Mouse (Mus musculus) layer of hippocampus, adult 11-12 months (tissue): ENCODE results near the gene Slc36a3.
"Not testable (repeated sequence)": the region's sequence is repeated elsewhere in the genome, so short reads cannot be mapped to it uniquely, and the experiment has no call there.

Experiments
- DNase-seq: peaks from one replicate; pipeline ENCODE4 v3.0.0; 2022; ENCODE audit warnings: low spot score

Gene Slc36a3

DNA sequence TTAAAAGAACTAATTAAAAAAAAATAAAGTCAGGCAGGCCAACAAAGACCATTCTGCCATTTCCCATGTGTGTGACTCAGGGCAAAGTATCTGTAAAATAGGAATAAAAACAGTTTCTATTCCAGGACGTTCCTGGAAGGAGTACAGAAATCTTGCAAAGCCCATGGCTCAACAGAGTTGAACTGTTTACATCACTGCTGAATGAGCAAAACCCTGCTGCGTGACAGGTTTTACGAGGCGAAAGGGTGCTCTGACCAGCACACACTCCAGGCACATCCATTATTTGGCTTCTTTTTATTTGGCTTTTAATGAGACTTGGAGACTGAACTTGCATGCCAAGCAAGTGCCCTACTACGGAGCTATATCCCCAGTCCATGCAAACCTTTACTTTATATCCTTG is 7.5 kb downstream of the Slc36a3 start:
- no peak for DNase-seq

DNA sequence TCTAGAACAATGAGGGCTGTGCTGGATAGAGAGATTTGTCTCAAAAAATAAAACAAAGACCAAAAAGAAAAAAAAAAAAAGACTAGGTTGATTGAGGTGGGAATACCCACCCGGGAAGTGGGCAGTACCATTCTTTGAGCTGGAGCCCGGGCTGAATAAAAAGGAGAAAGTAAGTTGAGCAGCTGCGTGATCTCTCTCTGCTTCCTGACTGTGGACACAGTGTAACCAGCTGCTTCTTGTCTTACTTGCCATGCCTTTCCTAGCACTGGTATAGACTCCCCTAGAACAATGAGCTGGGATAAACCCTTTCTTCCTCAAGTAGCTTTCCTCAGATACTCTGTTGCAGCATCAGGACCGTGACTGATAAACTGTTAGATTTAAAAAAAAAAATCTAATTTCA is 10.0 kb downstream of the Slc36a3 start:
- DNase-seq = no peak

DNA sequence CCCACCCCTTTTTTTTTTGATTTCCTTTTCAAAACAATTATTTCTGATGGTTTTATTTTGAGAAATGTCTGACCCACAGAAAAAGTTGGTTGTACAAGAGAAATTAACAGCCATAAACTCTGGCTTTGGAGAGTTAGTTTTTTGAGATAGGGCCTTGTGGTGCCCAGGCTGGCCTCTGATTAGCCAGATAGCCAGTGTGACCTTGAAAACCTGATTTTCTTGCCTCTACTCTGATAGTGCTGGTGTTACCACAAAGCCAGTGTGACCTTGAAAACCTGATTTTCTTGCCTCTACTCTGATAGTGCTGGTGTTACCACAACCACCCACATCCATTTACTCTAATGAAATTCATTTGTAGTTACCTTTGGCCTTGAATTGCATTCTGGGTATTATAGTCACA is 13.9 kb downstream of the Slc36a3 start:
- no peak for DNase-seq

DNA sequence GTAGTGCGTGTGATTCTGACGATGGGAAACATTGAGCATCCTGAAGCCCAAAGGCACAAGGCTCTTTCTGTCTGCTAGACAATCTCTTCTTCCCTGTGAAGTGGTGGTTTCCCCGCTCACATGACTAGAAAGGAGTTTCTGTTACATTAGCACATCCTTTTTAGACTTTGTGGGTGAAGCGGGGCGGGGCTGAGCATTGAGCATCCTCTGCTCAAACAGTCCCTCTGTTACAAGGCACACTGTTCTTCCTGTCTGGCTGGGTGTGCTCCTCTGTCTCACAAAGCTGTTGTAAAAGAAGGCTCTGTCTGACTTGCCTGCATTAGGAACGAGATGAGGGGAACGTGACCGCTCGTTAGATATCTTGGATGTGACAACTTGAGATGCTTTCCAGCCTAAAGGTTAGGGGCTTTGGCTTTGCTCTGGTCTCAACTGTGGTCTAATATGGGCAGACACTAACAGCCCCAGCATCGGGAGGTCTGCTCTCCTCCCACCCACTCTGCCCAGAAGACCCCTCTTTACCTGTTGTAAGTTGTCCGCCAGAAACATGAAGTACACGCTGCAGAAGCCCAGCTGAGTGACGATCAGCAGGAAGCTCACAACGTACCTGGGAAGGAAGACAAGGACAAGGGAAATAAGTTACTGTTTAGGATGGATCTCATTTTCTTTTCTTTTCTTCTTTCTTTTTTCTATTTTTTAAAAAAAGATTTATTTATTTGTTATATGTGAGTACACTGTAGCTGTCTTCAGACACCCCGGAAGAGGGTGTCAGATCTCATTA is 14.5 kb downstream of the Slc36a3 start:
- no peak for DNase-seq

DNA sequence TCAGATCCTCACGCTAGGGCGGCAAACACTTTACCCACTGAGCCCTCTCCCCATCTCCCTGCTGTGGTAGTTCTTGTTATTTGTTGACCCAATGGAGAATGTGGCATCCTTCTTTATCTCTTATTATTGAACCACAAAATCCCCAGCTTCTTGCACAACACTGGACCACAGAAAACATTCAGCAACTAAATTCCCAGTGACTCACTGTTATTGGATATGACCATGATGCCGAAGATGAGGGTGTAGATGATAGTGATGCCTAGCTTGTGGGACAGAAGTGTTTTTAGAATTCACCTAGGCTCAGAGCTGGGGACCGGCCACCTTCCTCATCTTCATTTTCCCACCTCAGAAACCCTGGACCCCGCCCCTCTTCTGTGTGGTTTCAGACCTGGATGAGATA is 16.6 kb downstream of the Slc36a3 start:
- DNase-seq = no peak

DNA sequence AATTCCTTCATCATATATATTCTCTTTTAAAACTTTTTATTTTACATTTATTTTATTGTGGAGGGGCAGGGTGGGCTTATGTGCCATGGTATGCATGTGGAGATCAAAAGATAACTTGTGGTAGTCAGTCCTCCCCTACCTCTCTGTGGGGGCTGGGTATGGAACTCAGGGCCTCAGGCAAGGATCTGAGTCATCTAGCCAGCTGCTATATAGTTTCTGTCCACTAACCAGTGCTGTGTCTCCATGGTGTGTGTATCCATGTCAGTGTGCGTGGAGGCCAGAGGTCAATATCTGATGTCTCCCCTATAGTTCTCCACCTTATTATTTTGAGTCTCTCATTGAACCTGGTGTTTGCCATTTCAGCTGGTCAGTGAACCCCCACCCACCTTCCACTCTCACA is 17.1 kb downstream of the Slc36a3 start:
- no peak for DNase-seq

DNA sequence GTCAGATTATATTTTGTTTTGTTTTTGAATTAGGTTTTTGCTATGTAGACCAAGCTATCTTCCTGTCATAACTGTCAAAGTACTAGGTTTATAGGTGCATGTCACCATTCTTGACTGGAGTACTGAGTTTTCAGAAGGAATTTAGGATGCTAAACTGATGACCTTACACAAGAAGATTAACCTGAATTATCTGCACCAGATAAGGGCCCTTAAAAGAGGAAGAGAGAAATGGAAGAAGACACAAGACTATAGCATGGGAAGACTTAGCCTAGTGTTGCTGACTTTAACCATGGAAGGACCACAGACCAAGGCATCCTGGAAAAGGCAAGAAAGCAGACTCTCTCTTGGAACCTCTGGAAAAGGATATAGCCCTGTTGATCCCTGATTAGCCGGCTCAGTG is 18.3 kb downstream of the Slc36a3 start:
- DNase-seq = no peak

DNA sequence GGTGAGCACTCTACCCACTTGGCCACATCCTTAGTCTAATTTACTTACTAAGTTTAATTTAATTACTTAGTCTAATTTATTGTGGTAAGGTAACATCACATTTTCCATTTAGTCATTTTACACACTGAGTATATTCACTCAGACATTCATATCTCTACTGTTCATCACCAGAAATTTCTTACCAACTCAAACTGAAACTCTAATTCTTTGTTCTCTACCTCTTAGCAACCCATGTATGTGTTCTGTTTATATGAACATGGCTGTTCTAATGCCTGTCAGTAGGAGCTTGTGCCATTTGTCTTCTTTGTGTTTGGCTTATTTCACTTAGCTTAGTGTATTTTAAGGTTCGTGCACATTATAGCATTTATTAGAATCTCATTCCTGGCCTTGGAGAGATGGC is 19.6 kb downstream of the Slc36a3 start:
- DNase-seq = no peak

DNA sequence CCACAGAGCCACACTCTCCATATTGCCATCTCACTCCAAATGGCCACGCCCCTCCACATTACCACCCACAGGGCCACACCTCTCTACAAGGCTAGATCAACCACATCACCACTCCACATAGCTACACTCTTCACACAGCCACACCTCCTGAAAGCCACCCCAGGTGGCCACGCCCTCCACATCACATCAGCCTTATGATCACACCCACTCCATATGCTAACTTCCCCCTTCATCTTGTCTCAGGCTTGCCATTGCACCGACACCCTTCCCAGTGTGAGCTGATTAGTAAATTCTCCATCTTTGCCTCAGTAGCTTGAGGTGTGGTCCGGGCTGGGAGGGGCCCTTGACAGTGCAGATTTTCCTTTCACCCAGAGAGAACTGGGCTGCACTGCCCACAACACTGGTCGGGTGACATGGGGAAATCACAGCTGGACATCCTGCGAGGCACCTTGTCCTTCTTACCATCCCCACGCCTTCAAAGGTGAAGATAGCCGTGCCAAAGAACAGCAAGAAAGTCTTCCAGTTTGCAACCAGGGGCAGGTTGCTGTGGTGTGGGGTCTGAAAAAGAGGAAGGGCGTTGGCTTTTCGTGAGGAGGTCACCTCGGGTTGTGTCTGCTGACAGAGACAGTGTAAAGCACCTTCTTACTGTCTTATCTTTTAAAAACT is 20.3 kb downstream of the Slc36a3 start:
- DNase-seq = no peak

DNA sequence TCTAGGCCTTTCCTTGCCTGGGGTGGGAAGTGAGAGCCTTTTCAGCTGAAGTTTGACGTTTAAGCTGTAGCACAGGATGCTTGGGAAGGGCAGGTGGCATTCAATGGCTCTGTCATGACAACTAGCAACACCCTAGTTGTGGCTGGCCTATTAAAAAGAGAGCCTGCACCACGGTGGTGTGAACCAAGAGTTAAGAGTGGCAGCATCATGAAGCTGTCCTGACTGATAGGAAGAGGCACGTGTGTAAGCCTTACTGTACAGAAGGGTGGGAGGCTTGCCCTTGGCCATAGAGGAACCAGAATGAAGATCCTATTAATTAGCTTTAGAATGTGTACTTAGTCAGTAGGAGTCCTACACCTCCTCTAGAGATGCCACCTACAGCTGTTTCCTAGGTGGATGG is 23.1 kb downstream of the Slc36a3 start:
- DNase-seq = no peak

DNA sequence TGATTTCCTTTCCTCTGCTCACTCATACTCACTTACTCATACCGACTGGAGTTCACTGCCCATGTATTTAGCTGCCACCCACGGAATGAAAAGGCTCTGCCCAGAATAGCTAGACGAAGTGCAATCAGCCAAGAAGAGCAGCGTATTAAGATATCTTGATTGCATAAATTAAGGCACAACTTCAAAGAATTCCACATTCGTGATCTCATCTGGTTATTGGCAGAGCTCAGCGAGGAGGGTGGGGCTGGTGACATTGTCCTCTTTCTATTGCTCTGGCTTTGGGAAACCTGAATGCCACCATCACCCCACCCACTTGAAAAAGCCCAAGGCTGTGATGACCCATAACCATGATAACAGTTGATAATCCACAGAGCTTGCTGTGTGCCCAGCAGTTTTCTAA is 23.6 kb downstream of the Slc36a3 start:
- DNase-seq = no peak

DNA sequence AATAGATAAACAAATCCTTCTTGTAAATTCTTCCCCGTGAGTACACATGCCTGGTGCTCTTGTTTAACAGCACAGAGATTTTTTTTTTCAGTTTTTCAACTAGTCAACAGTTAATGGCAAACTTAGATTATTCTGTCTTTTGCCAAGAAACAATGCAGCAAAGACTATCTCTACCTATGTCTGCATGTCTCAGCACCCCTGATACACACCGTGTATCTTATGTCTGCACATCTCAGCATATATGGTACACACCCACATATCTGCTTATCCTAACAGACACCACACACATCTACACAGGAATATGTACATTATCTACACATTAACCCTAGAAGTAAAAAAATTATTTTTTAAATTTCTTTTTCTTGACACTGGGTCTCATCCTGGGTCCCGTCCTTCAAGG is 24.8 kb downstream of the Slc36a3 start:
- no peak for DNase-seq

DNA sequence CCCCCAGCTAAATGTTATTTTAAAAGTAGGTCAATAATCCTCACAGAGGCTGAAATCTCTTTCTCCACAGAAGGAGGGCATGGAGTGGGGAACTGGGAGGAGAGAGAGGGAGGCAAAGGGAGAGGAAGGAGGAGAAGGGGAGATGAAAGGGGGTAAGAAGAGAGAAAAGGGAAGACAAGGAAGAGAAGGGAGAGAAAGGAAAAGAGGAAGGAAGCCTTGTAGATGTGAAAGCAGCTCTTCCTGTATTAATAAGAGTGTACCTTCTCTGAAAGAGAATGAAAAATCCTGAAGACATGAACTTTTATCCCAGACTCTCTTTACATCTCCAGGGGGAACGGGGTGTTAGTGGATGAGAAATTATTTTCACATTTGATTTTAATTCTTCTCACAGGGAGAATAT is 30.1 kb downstream of the Slc36a3 start:
- no peak for DNase-seq

DNA sequence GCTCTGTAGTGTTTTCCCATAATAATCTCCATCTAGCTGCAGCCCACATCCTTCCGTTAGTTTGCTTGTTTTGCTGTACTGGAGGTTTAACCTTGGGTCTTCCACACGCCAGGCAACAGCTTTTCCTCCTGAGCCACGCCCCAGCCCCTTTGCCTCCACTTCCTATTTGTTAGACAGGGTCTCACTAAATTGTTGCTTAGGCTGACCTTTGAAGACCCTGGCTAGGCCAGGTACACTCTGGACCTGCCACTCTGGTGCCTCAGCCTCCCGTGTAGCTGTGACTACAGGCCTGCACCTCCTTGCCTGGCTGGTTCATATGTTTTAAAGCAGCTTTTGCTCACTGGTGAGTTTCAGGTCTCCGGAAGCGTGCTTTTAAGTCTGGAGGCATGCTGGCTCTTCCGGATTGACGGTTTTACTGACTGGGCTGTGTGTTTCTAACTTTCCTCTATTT is 30.7 kb downstream of the Slc36a3 start:
- no peak for DNase-seq

DNA sequence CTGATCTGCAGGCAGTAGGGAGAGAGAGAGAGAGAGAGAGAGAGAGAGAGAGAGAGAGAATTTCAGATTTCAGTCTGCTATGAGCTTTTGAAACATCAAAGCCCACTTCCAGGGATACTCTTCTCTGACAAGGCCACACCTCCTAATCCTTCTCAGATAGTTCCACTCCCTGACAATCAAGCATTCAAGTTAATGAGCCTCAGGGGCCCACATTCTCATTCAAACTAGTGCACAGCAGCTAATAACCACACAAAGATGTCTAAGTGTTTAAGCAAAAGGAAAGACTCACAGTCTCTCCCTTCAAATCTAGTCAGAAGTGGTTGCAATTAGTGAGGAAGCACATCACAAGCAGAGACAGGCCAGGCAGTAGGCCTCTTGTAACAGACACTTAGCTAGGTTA is 31.2 kb downstream of the Slc36a3 start:
- no peak for DNase-seq

DNA sequence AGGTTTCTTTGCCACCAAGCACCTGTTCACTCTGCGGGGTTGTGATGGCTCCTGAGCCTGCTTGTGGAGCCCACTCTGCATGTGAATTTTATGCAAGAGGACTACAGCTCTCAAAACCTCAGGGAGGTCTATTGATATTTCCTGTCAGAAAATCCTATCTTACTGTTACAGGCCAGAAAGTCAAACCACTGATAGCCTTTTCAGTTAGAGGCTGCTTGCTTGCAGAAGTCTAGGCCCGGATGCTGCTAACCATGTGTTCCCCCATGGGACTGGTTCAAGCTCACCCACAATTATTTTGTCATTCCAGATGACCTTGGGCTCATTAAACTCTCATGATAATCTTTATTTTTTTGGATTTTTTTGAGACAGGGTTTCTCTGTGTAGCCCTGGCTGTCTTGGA is 34.5 kb downstream of the Slc36a3 start:
- DNase-seq = no peak

DNA sequence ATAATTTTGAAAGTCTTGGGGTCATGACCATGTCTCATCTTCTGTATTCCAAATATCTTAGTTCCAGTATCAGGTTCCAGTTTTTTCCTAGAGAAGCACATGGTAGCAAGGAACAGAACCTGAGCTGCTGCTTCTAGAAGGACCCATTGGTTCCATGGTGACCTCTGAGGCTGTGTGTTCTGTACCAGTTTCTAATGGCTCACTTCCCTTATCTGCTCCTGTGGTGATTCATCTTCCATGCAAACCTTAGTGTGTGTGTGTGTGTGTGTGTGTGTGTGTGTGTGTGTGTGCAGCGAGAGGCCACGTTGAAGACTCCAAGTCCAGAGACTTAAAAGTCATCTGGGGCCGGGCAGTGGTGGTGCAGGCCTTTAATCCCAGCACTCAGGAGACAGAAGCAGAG is 35.5 kb downstream of the Slc36a3 start:
- DNase-seq = no peak

DNA sequence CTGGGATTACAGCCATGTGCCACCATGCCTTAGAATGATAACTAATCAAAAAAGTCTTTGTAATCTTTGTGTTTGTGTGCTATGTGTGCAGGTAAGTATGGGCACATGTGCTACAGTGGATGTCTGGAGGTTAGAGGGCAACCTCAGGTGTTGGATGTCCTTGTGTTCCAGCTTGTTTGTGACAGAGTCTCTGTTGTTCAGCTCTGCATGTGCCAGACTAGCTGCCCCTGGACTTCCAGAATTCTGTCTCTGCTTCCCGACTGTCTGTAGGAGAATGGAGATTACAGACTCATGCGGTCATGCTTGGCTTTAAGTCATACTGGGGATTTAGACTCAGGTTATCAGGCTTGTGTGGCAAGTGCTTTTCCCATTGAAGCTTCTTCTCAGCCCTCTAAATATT is 37.2 kb downstream of the Slc36a3 start:
- DNase-seq = no peak

DNA sequence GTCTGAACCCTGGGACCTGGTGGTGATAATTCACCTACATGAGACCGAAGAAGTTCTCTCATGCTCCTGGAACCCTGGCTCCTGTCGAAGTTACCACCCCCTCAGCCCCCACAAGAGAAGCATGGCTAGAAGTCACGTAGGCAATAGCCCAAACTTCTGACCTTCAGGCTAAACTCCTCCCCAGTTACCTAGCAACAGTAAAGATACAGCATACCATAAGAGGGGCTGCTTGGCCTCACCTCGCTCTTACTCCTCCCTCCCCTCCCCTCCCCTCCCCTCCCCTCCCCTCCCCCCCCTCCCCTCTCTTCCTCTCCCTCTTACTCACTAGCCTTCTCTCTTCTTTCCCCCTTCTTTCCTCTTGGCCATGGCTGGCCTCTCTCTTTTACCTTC is 37.7 kb downstream of the Slc36a3 start:
- not testable (repeated sequence) for DNase-seq

DNA sequence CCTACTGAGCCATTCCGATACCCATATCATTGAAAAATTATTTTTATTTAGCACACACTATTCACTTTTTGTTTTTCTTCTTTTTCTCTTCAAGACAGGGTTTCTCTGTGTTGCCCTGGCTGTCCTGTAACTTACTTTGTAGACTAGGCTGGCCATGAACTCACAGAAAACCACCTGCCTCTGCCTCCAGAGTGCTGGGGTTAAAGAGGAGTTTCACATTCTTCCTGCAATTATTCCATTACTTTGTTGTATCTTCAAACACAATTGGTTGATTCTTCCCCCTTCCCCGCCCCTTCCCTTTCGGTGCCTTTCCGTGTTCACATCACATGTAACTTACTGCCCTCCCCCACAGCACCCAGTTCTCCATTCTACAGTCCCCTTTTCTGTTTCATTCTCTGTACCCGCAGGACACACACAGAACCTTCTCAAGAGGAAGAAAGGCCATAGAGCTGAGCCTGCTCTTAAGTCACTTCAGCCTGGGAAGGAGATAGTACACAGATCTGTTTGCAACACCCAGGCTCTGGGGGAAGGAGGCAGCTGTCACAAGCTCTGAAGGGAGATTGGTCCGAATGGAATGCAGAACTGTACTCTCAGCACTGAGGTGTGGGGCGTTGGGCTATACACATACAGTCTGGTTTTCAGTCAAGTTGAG is 38.2 kb downstream of the Slc36a3 start:
- DNase-seq = peak; percentile 42

DNA sequence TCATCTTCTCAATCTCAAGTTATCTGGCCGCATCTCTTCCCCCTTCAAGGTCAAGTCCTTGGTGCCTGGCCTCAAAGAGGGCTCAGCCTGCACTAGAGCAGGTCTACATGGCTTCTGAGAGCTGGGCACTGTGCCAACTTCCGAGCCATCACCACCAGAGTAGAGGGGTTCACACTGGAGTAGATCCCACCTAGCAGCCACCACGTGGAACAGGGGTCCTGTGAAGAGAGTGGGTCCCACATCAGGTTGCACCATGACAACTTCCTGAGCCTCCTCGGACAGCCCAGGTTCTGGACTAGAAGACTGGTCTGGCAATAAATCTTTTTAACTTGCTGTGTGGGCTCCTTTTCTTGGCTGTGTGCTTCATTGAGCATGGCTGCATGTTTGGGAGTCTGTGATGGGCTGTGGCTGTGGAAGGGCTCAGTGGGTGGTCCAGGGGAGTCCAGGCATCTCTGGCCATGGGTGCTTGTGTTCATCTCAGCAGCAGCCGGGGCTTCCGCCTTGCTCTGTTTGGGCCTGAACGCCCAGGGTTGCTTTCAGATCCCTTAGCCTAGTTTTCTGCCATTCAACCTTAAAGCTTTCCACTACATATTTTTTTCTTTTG is 40.8 kb downstream of the Slc36a3 start:
- DNase-seq = no peak

DNA sequence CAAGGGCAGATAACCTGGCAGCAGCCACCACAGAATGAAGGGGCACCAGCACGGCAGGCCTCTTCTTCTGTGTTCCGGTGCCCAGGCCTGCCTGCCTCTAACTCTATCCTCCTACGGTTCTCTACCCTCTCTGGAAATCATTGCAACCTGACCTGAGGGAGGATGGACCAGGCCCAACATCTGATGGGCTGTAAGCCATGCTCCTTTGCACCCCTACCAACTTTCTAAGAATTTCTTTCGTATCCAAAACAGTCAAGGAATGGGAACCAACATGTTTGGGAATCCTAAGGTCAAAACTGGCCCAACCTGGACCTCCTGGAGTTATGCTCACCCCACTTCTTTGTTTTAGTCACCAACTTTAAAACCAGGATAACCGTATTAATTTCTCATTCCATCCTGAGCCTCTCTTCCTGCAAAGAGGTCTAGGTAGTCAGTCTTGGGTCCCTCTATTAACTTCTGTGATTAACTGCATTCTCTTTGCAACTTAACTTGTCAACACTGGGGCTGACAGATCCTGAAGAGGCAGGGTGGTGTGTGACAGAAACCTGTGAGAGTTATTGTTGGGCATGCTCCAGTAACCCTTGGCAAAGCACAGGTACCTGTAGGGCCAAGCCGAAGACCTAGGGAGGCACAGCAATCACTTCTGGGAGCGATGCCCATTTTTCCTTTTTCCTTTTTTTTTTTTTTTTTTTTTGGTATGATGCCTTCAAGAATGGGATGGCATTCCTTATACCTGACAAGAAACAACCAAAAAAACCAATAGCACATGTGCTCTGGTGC is 41.8 kb downstream of the Slc36a3 start:
- no peak for DNase-seq
